Mouse (Mus musculus) urinary bladder, adult 18-20 months (tissue): ENCODE data around the gene Aars2.

Source experiments
- DNase-seq, 2 experiments: peaks; one replicate each; pipeline ENCODE4 v3.0.0; 2022; ENCODE audit warnings: low spot score in 2 of 2, mixed read lengths in 2 of 2

Gene Aars2

GRCm38 (mm10) chr17:45500981-45501380 lies 5.7 kb upstream of the Aars2 start:
- no peak for DNase-seq

GRCm38 (mm10) chr17:45502324-45502723 lies 4.3 kb upstream of the Aars2 start:
- DNase-seq: no peak

GRCm38 (mm10) chr17:45503301-45503973 lies 3.2 kb upstream of the Aars2 start:
- DNase-seq: no peak

GRCm38 (mm10) chr17:45505941-45506465 lies 638 bp upstream of the Aars2 start:
- no peak for DNase-seq

GRCm38 (mm10) chr17:45510871-45511270 lies 4.2 kb downstream of the Aars2 start:
- no peak for DNase-seq

GRCm38 (mm10) chr17:45511757-45512156 lies 5.1 kb downstream of the Aars2 start:
- DNase-seq: no peak

GRCm38 (mm10) chr17:45515204-45515726 lies 8.6 kb downstream of the Aars2 start:
- no peak for DNase-seq

- DNase-seq: no peak
Observed at GRCm38 (mm10) chr17:45515806-45516205, 9.2 kb downstream of the Aars2 start.

GRCm38 (mm10) chr17:45516488-45516887 lies 9.8 kb downstream of the Aars2 start:
- peak; percentile 29 to 55 for DNase-seq

GRCm38 (mm10) chr17:45517135-45517534 lies 10.5 kb downstream of the Aars2 start:
- no peak for DNase-seq

- no peak for DNase-seq
Observed at GRCm38 (mm10) chr17:45517549-45518215, 11.0 kb downstream of the Aars2 start.

GRCm38 (mm10) chr17:45518766-45519475 lies 12.3 kb downstream of the Aars2 start:
- no peak for DNase-seq

- DNase-seq: no peak
Observed at GRCm38 (mm10) chr17:45520136-45520535, 13.5 kb downstream of the Aars2 start.

- no peak for DNase-seq
Observed at GRCm38 (mm10) chr17:45523263-45523662, 16.6 kb downstream of the Aars2 start, which contains the start of gene Tcte1. Gene Tcte1, plus strand, starts transcription at chr17:45523434.

- no peak for DNase-seq
Observed at GRCm38 (mm10) chr17:45524961-45525360, 18.3 kb downstream of the Aars2 start.

- no peak for DNase-seq
Observed at GRCm38 (mm10) chr17:45526571-45526970, 19.9 kb downstream of the Aars2 start.

GRCm38 (mm10) chr17:45530346-45530782 lies 23.7 kb downstream of the Aars2 start:
- no peak for DNase-seq

- no peak for DNase-seq
Observed at GRCm38 (mm10) chr17:45532896-45533295, 26.3 kb downstream of the Aars2 start.

GRCm38 (mm10) chr17:45536264-45536663 lies 29.6 kb downstream of the Aars2 start:
- DNase-seq: no peak

GRCm38 (mm10) chr17:45538394-45538793 lies 31.8 kb downstream of the Aars2 start:
- no peak for DNase-seq

GRCm38 (mm10) chr17:45539664-45540063 lies 33.0 kb downstream of the Aars2 start:
- no peak for DNase-seq

- DNase-seq: no peak
Observed at GRCm38 (mm10) chr17:45542129-45542528, 35.5 kb downstream of the Aars2 start.
